Mouse (Mus musculus) CH12.LX (cell line): ENCODE results near the gene Gm28036. TPM values are rescaled to one million over a fixed set of nuclear protein-coding genes. Genes with fewer than 3 reads are reported as not detected.

Source experiments
- DNase-seq: peaks from one replicate; pipeline ENCODE4 v3.0.0-alpha.2; 2013; ENCODE audit errors: extremely low read depth
- H3K27ac ChIP-seq: 2 replicates; pipeline ENCODE4 v1.5.1; 2012; ENCODE audit warnings: low read depth, mild to moderate bottlenecking, control low read depth, moderate library complexity; ENCODE audit not compliant: insufficient read depth
- H3K27me3 ChIP-seq: replicated peaks from 2 replicates; pipeline ENCODE3; 2012; ENCODE audit warnings: inconsistent platforms
- H3K36me3 ChIP-seq, 2 experiments: replicated peaks in 1 of 2; 2 replicates each; pipeline versions ENCODE3 to v1.6.1; 2012; ENCODE audit warnings: inconsistent platforms in 1 of 2, low read length in 1 of 2, mild to moderate bottlenecking in 1 of 2, mixed read lengths in 1 of 2, moderate library complexity in 1 of 2; ENCODE audit not compliant: control insufficient read depth in 1 of 2, insufficient read depth in 1 of 2
- H3K4me1 ChIP-seq, 2 experiments: 2 replicates each; pipeline ENCODE4 v1.6.1; 2012; ENCODE audit warnings: inconsistent platforms in 1 of 2, moderate library complexity in 1 of 2; ENCODE audit not compliant: insufficient read depth in 2 of 2, control insufficient read depth in 1 of 2
- H3K4me2 ChIP-seq: 2 replicates; pipeline ENCODE4 v1.6.1; 2012; ENCODE audit warnings: low read depth, mild to moderate bottlenecking, control low read depth; ENCODE audit not compliant: poor library complexity, insufficient read depth, severe bottlenecking
- H3K4me3 ChIP-seq, 3 experiments: fragments of 150-350 bp in 1 of 3; sonication (generic) in 1 of 3; replicated peaks in 1 of 3; 2 replicates each; pipeline versions ENCODE3 to v1.5.1; 2011 to 2012; ENCODE audit warnings: low read depth in 2 of 3, low read length in 2 of 3, mild to moderate bottlenecking in 2 of 3, moderate library complexity in 2 of 3, control low read depth in 1 of 3, improper control_type of control experiment in 1 of 3, inconsistent platforms in 1 of 3, mixed read lengths in 1 of 3; ENCODE audit not compliant: poor library complexity in 1 of 3
- H3K79me2 ChIP-seq: replicated peaks from 2 replicates; pipeline ENCODE4 v1.6.1; 2012; ENCODE audit warnings: mild to moderate bottlenecking, moderate library complexity; ENCODE audit not compliant: control insufficient read depth, poor library complexity, insufficient read depth, severe bottlenecking; ENCODE audit errors: extremely low read depth
- H3K9ac ChIP-seq: 2 replicates; pipeline ENCODE4 v1.6.1; 2012; ENCODE audit warnings: low read depth, mild to moderate bottlenecking, control low read depth, moderate library complexity; ENCODE audit not compliant: insufficient read depth
- H3K9me3 ChIP-seq: replicated peaks from 2 replicates; pipeline ENCODE3; 2012; ENCODE audit warnings: low read length, inconsistent platforms, mixed read lengths
- E2F4 ChIP-seq: IDR thresholded peaks from 2 replicates; pipeline ENCODE4 v1.6.1; 2011; ENCODE audit warnings: low read depth, low read length, improper control_type of control experiment; ENCODE audit not compliant: insufficient replicate concordance
- IRF4 ChIP-seq: IDR thresholded peaks from 2 replicates; pipeline ENCODE4 v1.6.1; 2014; ENCODE audit warnings: low read depth, mild to moderate bottlenecking, inconsistent platforms, low read length, improper control_type of control experiment
- JUN ChIP-seq: IDR thresholded peaks from 2 replicates; pipeline ENCODE4 v1.6.1; 2011; ENCODE audit warnings: low read depth, mild to moderate bottlenecking, low read length, improper control_type of control experiment, moderate library complexity; ENCODE audit not compliant: insufficient read depth
- JUND ChIP-seq: conservative IDR thresholded peaks from 2 replicates; pipeline ENCODE4 v1.6.1; 2011; ENCODE audit warnings: low read depth, low read length, improper control_type of control experiment
- MEF2A ChIP-seq: IDR thresholded peaks from 2 replicates; pipeline ENCODE4 v1.6.1; 2014; ENCODE audit warnings: low read depth, mild to moderate bottlenecking, inconsistent platforms, low read length, improper control_type of control experiment, borderline replicate concordance
- MXI1 ChIP-seq: IDR thresholded peaks from 2 replicates; pipeline ENCODE4 v1.6.1; 2011; ENCODE audit warnings: mild to moderate bottlenecking, low read depth, low read length, improper control_type of control experiment
- MYC ChIP-seq: IDR thresholded peaks from 2 replicates; pipeline ENCODE4 v1.6.1; 2011; ENCODE audit warnings: low read depth, mild to moderate bottlenecking, improper control_type of control experiment, low read length
- NELFE ChIP-seq: IDR thresholded peaks from 2 replicates; pipeline ENCODE4 v1.6.1; 2011; ENCODE audit warnings: low read depth, low read length, improper control_type of control experiment
- POLR2A ChIP-seq: IDR thresholded peaks from 2 replicates; pipeline ENCODE4 v1.6.1; 2011; ENCODE audit warnings: low read depth, mild to moderate bottlenecking, improper control_type of control experiment, low read length
- RCOR1 ChIP-seq: conservative IDR thresholded peaks from 2 replicates; pipeline ENCODE4 v1.6.1; 2012; ENCODE audit warnings: low read depth, mild to moderate bottlenecking, inconsistent platforms, low read length, improper control_type of control experiment
- TBP ChIP-seq: conservative IDR thresholded peaks from 2 replicates; pipeline ENCODE4 v1.6.1; 2011; ENCODE audit warnings: low read depth, low read length, improper control_type of control experiment
- USF1 ChIP-seq: IDR thresholded peaks from 2 replicates; pipeline ENCODE4 v1.6.1; 2014; ENCODE audit warnings: low read depth, mild to moderate bottlenecking, inconsistent platforms, low read length, improper control_type of control experiment
- USF2 ChIP-seq: conservative IDR thresholded peaks from 2 replicates; pipeline ENCODE4 v1.6.1; 2011; ENCODE audit warnings: low read depth, low read length, improper control_type of control experiment
- ZMIZ1 ChIP-seq: IDR thresholded peaks from 2 replicates; pipeline ENCODE4 v1.6.1; 2012; ENCODE audit warnings: low read depth, mild to moderate bottlenecking, inconsistent platforms, low read length, improper control_type of control experiment
- dilution Hi-C: fragments of 300-500 bp; cut with MboI; formaldehyde crosslinking; loops from 2 replicates; pipeline ENCODE4 v1.14.3; 2020; ENCODE audit warnings: low sequenced_read_pairs; ENCODE audit not compliant: extremely low pct_unique_long_range_greater_than_20kb, extremely low pct_ligation_motif_present
- in situ Hi-C: fragments of 300-500 bp; cut with MboI; formaldehyde crosslinking; loops from 3 replicates; pipeline ENCODE4 v1.14.3; 2019; ENCODE audit warnings: low sequenced_read_pairs, low pct_ligation_motif_present, low pct_unique_long_range_greater_than_20kb, mixed read lengths
- polyA plus RNA-seq: library from polyadenylated mRNA; unstranded; fragments of >175 nt; gene quantifications from 2 replicates; pipeline ENCODE4 v1.2.1, GENCODE M21; 2012; ENCODE audit warnings: low read depth; ENCODE audit not compliant: insufficient read length
- total RNA-seq, 2 experiments: library from RNA; depleted of rRNA; stranded (reverse); fragments of 300-350 nt in 1 of 2; fragments of >200 nt in 1 of 2; gene quantifications; 2 replicates each; pipeline ENCODE4 v1.2.3; 2012 to 2014

The Gm28036 gene
- total and polyA plus RNA-seq, 3 experiments, result 10.5 to 18.8 (median 15.3) TPM

- H3K4me2 ChIP-seq, result no peak overlapping the region
- dilution Hi-C loops (no loop called here), in situ Hi-C loops (no loop called here)
- H3K27me3 ChIP-seq, result no peaks in the 10 kb centered on the region
- TF ChIP-seq JUN (0 out of 2 replicates have a peak, but pooled peaks have one; percentile 18), USF2 (no peak), ZMIZ1 (no peak), MYC (no peak), NELFE (no peak), JUND (peak; percentile 35; the same call in 1 of the 2 replicates), E2F4 (no peak), RCOR1 (no peak), MEF2A (no peak), TBP (no peak), USF1 (no peak), IRF4 (no peak; the same call in 1 of the 2 replicates), POLR2A (no peak)
- no peak overlapping the region for H3K9ac ChIP-seq
- no peak overlapping the region for H3K27ac ChIP-seq
- H3K36me3 ChIP-seq, result peaks cover 6 to 48% of the 10 kb centered on the region in 2 experiments
- peaks cover 4 to 8% of the 10 kb centered on the region in 2 experiments; a peak in 2 of 4 replicates for H3K4me1 ChIP-seq
- H3K9me3 ChIP-seq, result no peaks in the 10 kb centered on the region
- DNase-seq, result no peak
- peaks cover 1% of the 10 kb centered on the region; the same call in 1 of the 2 replicates for H3K79me2 ChIP-seq
- no peak overlapping the region for H3K4me3 ChIP-seq
Observed at GRCm38 (mm10) chr2:156089799-156090198, 37.1 kb downstream of the Gm28036 start.

DNA sequence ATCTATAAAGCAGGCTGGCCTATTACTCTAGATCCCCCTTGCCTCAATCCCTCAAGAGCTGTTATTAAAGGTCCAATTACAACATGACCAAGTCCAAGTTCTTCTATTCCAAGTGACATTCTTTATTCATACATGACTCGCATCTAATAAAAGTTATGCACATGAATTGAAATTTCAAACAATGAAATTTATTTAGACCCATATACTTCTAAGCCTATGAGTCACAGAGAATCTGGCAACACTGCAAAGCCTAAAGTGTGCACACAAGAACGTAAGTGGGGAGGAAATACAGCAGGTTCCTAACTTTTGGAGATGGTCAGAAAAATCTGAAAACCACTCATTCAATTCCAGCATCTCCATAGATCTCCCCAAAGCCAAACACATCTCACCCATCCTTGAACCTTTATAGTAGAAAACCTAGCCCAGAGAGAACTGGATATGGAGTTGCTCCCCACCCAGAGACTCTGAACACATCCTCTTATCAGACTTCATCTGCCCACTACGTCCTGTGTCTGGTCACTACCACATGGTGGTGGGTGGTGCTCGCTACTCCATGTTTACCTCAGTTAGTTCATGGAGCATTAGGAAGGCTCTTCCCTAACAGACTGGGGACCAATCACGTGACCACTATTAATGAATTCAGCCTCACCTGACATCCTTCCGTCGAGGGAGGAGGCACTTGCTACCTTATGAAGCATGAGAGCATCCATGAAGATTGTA lies 39.3 kb downstream of the Gm28036 start:
- Histone ChIP-seq H3K9ac (no peak overlapping the region), H3K4me2 (no peak overlapping the region), H3K9me3 (no peaks in the 10 kb centered on the region), H3K79me2 (0 out of 2 replicates have a peak, but pooled peaks cover 1% of the 10 kb centered on the region), H3K27ac (no peak overlapping the region), H3K27me3 (no peaks in the 10 kb centered on the region), H3K4me1 (peaks cover 4 to 8% of the 10 kb centered on the region in 2 experiments; a peak in 2 of 4 replicates), H3K36me3 (peaks cover 6 to 36% of the 10 kb centered on the region in 2 experiments), H3K4me3 (no peak overlapping the region)
- DNase-seq, result no peak
- in situ Hi-C loops (no loop called here), dilution Hi-C loops (no loop called here)
- TF ChIP-seq NELFE (no peak), MXI1 (no peak)
